Mouse (Mus musculus) lung, postnatal 0 days (tissue): ENCODE results near the gene Nat9.

Experiments used
- CTCF ChIP-seq: IDR thresholded peaks from 2 replicates; pipeline ENCODE4 v1.5.1; 2016; ENCODE audit warnings: antibody characterized with exemption, mild to moderate bottlenecking
- EP300 ChIP-seq: IDR thresholded peaks from 2 replicates; pipeline ENCODE4 v1.6.1; 2016; ENCODE audit warnings: antibody characterized with exemption, mild to moderate bottlenecking, control low read depth

DNA sequence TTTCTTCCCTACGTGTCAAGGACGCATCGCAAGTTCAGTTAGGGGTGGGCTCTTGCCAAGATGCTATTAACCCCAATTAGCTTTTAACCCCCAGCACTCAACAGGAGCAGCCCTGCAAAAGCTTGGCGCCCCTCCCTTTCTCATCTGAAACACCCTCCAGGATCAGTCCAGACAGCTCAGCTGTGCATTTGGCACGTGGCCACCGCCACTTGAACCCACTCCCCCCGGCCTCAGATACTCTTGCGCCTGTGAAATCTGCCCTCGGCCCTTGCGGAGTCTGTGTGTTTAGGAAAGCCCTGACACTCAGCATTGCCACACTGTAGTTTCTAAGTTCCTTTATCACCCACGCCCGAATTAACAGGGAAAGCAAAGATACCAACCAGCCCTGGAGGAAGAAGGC is 34.4 kb upstream of the Nat9 start:
- TF ChIP-seq CTCF: no peak
- TF ChIP-seq EP300: no peak
